15 mouse cellular contexts compared by ENCODE assay signal in genomic region chr1:192266956-192267355, GRCm38 (mm10).
DNase-seq lines count a peak whose midpoint lies in the region; ATAC-seq and TF ChIP-seq lines count a peak whose summit lies in the region.
"Had no signal": no experiment of that assay in that cellular context is flagged by ENCODE, and none has a peak within 500 bp of the region (broad histone marks: within the 10 kb centered on the region; RNA-seq: fewer than 3 reads in every experiment).

No protein-coding gene starts in this region.

- no peak overlapping the region for H3K4me3 ChIP-seq in layer of hippocampus, adult 2 months
- H3K4me3 ChIP-seq: midbrain, embryonic 12.5 days had no signal

- peak; percentile 41 to 63 for DNase-seq in layer of hippocampus, adult 2 months (ENCODE audit: low spot score in 2 of 2)
- DNase-seq in layer of hippocampus, postnatal 10 days (ENCODE audit: low spot score in 2 of 2): no peak
- peak; percentile 0 for DNase-seq in fibroblast of lung, adult 2 months (ENCODE audit: low read depth)
- peak; percentile 49 to 85 for DNase-seq in left cerebral cortex, adult 8-10 months (ENCODE audit: low spot score in 2 of 2)
- DNase-seq in right cerebral cortex, postnatal 36 days (ENCODE audit: low spot score in 2 of 2): peak; percentile 71 to 78
- no peak for DNase-seq in kidney, adult 11 months
- no peak for DNase-seq in thymus, postnatal 10 days (ENCODE audit: low spot score in 2 of 2)
- DNase-seq: cerebellum, adult 11-12 months; forebrain, postnatal 0 days; kidney, adult 9 months; lung, postnatal 14 days had no signal

- TF ChIP-seq CTCF in layer of hippocampus, adult 2 months (conservative IDR thresholded peaks at IDR 0.05): no peak

- peak overlapping the region; percentile 65 for H3K27ac ChIP-seq in layer of hippocampus, adult 2 months
- H3K27ac ChIP-seq: liver, embryonic 14.5 days; midbrain, embryonic 12.5 days had no signal

- no peak for ATAC-seq in activated CD4-positive, CD25-positive, alpha-beta regulatory T cell, adult 4 months
- ATAC-seq: CD4-positive, CD25-positive, alpha-beta regulatory T cell, adult 4 months; forebrain, postnatal 0 days had no signal

Comparison
In these comparisons a context has a peak if more than half of its experiments do, and no peak if none do; other contexts are left out.
1. DNase-seq: peak in layer of hippocampus, adult 2 months (2 of 2), fibroblast of lung, adult 2 months (single experiment), left cerebral cortex, adult 8-10 months (2 of 2) and right cerebral cortex, postnatal 36 days (2 of 2); none in layer of hippocampus, postnatal 10 days (0 of 2), kidney, adult 11 months (single experiment) and thymus, postnatal 10 days (0 of 2).